Mouse (Mus musculus) cerebellum, adult 2 months (tissue): ENCODE results near the gene Pttg1ip.

Experiments
- CTCF ChIP-seq: fragments of 200-500 bp; IDR thresholded peaks from 2 replicates; pipeline ENCODE4 v1.5.1; 2011; ENCODE audit warnings: low read depth, mild to moderate bottlenecking, control low read depth, low read length, moderate library complexity, borderline replicate concordance; ENCODE audit not compliant: insufficient read depth
- POLR2A ChIP-seq: fragments of 200-500 bp; IDR thresholded peaks from 2 replicates; pipeline ENCODE4 v1.6.1; 2011; ENCODE audit warnings: low read length, control low read depth, borderline replicate concordance; ENCODE audit not compliant: insufficient read depth

GRCm38 (mm10) chr10:77560830-77561229, 20.7 kb upstream of the Pttg1ip start:
- no peak for TF ChIP-seq CTCF
- TF ChIP-seq POLR2A: no peak
